Mouse (Mus musculus) macrophage (primary cell): Measurements from ENCODE around the gene Ifit2. TPM values are rescaled to one million over a fixed set of nuclear protein-coding genes. Genes with fewer than 3 reads are reported as not detected.

ENCODE experiments used
- H3K27ac ChIP-seq: fragments of 350-480 bp; formaldehyde crosslinking; 2 replicates; pipeline ENCODE4 v1.9.0; 2021
- H3K36me3 ChIP-seq: fragments of 350-480 bp; formaldehyde crosslinking; 2 replicates; pipeline ENCODE4 v1.9.0; 2021; ENCODE audit errors: inconsistent target
- H3K4me3 ChIP-seq: fragments of 350-480 bp; formaldehyde crosslinking; 2 replicates; pipeline ENCODE4 v1.9.0; 2021; ENCODE audit errors: inconsistent target
- H3K79me2 ChIP-seq: fragments of 350-480 bp; formaldehyde crosslinking; 2 replicates; pipeline ENCODE4 v1.9.0; 2021; ENCODE audit errors: inconsistent target
- WGBS: methylation state at CpG from one replicate; pipeline ENCODE4 v1.1.7; 2026; ENCODE audit warnings: inconsistent platforms; ENCODE audit not compliant: missing documents; 5-methylcytosine and 5-hydroxymethylcytosine counted together
- polyA plus RNA-seq: library from polyadenylated mRNA; stranded (reverse); fragments of 250-400 nt; gene quantifications from 3 replicates; pipeline ENCODE4 v1.2.4, GENCODE M21; 2018; ENCODE audit warnings: inconsistent platforms

Ifit2 gene
- polyA plus RNA-seq, 1 experiment from 2014 or later: 307 TPM

DNA sequence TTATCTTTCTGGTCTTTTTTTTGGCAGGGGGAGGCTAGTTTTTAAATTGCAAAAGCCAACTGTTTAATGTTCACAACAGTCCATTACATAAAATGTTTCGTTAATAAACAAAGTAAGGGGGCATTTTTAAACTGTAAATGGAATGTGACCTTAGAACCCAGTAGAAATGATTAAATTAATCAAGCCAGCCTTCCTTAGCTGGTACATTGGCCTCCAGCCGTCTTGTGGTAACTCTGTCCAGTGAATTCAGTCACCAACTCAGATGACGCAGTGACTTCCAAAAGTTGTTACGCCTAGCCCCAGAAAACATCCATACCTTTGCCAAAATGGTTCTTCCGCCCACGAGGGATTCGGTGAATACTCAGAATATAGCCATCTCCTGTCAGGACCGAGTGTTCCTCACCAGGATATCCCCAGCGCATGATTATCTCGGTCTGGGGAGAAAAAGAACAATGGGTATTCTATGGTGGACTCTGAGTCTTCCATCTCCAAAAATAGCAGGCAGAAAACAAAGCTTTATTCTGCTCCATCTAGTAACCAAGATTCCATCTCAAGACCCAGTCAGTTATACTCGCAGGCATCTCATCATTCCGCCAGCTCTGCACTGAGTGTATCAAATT is 27.3 kb upstream of the Ifit2 start:
- Histone ChIP-seq H3K36me3 (peaks cover 13% of the 10 kb centered on the region; the same call in 1 of the 2 replicates), H3K27ac (peak overlapping the region; percentile 100)
- 97% methylated on average over 12 of the region's 12 CpGs for WGBS

GRCm38 (mm10) chr19:34524646-34525045 is 25.8 kb upstream of the Ifit2 start:
- WGBS: 84% methylated on average over 9 of the region's 9 CpGs
- Histone ChIP-seq H3K27ac (peak overlapping the region; percentile 100), H3K4me3 (peak overlapping the region; percentile 94), H3K36me3 (peaks cover 4% of the 10 kb centered on the region; the same call in 1 of the 2 replicates), H3K79me2 (peaks cover 69% of the 10 kb centered on the region)

More for the DNA sequence above, 27.3 kb upstream of the Ifit2 start:
- H3K79me2 ChIP-seq: peaks cover 83% of the 10 kb centered on the region
- H3K4me3 ChIP-seq: no peak overlapping the region

- peaks cover 4% of the 10 kb centered on the region; the same call in 1 of the 2 replicates for H3K36me3 ChIP-seq
- 2% methylated on average over 11 of the region's 11 CpGs for WGBS
- H3K79me2 ChIP-seq: peaks cover 57% of the 10 kb centered on the region
- H3K27ac ChIP-seq: peak overlapping the region; percentile 100
- H3K4me3 ChIP-seq: peak overlapping the region; percentile 94
Observed at GRCm38 (mm10) chr19:34526321-34526923, 24.1 kb upstream of the Ifit2 start.

- H3K27ac ChIP-seq: peak within 1 kb of the TSS; percentile 100
- H3K4me3 ChIP-seq: peak within 1 kb of the TSS; percentile 94
- under 1% methylated on average over 28 of the region's 29 CpGs for WGBS
- H3K36me3 ChIP-seq: peaks cover 4% of the 10 kb centered on the region; the same call in 1 of the 2 replicates
- peaks cover 51% of the 10 kb centered on the region for H3K79me2 ChIP-seq
Observed at GRCm38 (mm10) chr19:34526941-34527682, 23.4 kb upstream of the Ifit2 start, which contains the start of gene Lipa. TSS of gene Lipa (minus strand) at chr19:34527474.

DNA sequence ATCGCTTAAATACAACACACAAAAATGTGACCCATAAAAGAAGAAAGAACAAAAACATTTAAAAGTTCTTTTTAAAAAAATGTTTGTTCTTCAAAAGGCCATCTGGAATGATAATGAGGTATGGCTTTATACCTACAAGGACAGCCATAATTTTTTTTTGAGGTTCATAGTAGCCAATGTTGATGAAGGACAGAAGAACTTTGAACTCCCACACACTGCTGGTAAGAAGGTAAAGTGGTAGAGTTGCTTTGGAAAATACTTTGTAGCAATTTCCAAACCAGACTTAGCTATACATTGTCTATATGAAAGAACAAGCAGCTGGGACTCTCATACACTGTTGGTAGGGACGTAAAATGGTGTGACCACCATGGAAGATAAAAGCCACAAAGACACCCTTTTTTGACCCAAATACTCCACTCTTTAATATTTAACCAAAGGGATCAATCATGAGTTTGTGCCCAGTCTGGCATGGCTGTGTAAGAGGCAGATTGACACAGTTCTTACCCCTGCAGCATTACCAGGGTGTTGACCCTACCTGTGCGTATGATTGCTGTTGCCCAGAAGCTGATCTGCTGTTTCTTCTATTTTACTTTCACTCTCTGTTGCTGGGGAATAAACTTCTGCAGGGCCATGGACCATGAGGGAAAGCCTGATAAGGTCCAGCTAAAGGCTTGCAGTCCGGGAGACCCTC is 18.3 kb upstream of the Ifit2 start:
- Histone ChIP-seq H3K79me2 (peaks cover 1% of the 10 kb centered on the region), H3K27ac (no peak overlapping the region), H3K36me3 (no peaks in the 10 kb centered on the region), H3K4me3 (no peak overlapping the region)
- WGBS: 96% methylated on average over 4 of the region's 4 CpGs

GRCm38 (mm10) chr19:34539422-34539821 is 11.1 kb upstream of the Ifit2 start:
- Histone ChIP-seq H3K4me3 (no peak overlapping the region), H3K27ac (no peak overlapping the region), H3K36me3 (no peaks in the 10 kb centered on the region), H3K79me2 (no peaks in the 10 kb centered on the region)
- 43% methylated on average over 1 of the region's 1 CpGs for WGBS

DNA sequence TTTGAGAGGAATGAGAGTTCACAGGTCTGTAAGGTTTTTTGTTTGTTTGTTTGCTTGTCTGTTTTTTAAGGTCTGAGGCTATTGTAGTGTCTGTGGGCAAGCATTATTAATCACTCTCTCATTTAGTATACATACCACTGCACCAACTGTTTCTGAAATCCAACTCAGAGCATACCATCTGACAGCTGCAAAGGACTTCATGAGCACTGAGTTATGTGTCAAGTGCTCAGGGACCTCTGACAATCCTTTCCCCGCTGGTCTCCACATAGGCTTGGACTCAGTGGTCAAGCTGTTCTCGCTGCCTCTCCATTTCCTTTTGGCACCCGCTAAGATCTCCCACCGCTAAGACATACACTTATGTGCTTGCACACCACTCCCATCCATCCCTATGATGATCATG is 4.3 kb upstream of the Ifit2 start:
- no peaks in the 10 kb centered on the region for H3K36me3 ChIP-seq
- no peak overlapping the region for H3K27ac ChIP-seq
- no peaks in the 10 kb centered on the region for H3K79me2 ChIP-seq
- H3K4me3 ChIP-seq: no peak overlapping the region
- WGBS: 92% methylated on average over 4 of the region's 4 CpGs

GRCm38 (mm10) chr19:34547976-34548375 is 2.5 kb upstream of the Ifit2 start:
- 23% methylated on average over 7 of the region's 7 CpGs for WGBS
- Histone ChIP-seq H3K79me2 (peaks cover 14% of the 10 kb centered on the region; the same call in 1 of the 2 replicates), H3K4me3 (no peak overlapping the region), H3K36me3 (no peaks in the 10 kb centered on the region), H3K27ac (no peak overlapping the region)

DNA sequence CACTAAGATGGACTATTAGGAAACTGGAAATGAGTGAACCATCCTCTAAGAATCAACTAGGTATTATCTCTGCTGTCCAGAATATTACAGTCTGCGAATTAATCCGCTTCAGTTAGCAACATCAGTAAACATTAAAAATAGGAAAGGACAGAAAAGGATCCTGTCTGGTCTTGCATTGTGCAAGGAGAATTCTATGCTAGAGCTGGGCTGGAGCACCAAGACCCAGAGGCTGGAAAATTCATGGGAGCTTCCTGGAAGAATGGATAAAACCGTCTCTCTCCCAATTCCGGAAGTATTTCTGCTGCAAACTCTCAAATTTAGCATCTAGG is 325 bp upstream of the Ifit2 start:
- Histone ChIP-seq H3K27ac (no peak overlapping the region), H3K4me3 (peak overlapping the region; percentile 65), H3K79me2 (peaks cover 26% of the 10 kb centered on the region; the same call in 1 of the 2 replicates), H3K36me3 (no peaks in the 10 kb centered on the region)
- WGBS: 23% methylated on average over 4 of the region's 4 CpGs

GRCm38 (mm10) chr19:34551981-34552380 is 1.5 kb downstream of the Ifit2 start:
- 59% methylated on average over 5 of the region's 5 CpGs for WGBS
- H3K27ac ChIP-seq: peak overlapping the region; percentile 9; the same call in 1 of the 2 replicates
- peaks cover 32% of the 10 kb centered on the region; the same call in 1 of the 2 replicates for H3K79me2 ChIP-seq
- no peaks in the 10 kb centered on the region for H3K36me3 ChIP-seq
- H3K4me3 ChIP-seq: no peak overlapping the region

GRCm38 (mm10) chr19:34553021-34553420 is 2.5 kb downstream of the Ifit2 start:
- Histone ChIP-seq H3K36me3 (no peaks in the 10 kb centered on the region), H3K79me2 (peaks cover 32% of the 10 kb centered on the region; the same call in 1 of the 2 replicates), H3K27ac (peak overlapping the region; percentile 66), H3K4me3 (no peak overlapping the region)
- WGBS: 42% methylated on average over 6 of the region's 6 CpGs

DNA sequence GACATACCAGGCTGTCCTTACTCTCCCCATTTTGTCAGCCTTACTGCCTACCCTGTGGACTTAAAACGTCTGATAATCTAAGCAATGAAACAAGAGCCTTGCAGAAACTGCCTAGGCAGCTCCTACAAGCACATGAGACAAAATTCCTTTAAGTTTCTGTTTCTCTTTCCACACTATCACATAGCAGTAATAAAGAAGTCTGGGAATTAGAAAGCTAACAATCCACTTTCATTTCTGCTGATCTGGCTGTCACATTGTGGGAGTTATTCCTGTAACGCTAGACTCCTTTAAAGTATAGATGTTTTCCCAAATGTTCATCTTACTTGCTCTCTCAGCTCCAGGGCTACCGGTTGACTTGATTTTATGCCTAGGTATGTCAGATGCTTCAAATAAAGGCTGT is 3.0 kb downstream of the Ifit2 start:
- Histone ChIP-seq H3K4me3 (no peak overlapping the region), H3K36me3 (no peaks in the 10 kb centered on the region), H3K79me2 (peaks cover 32% of the 10 kb centered on the region; the same call in 1 of the 2 replicates), H3K27ac (peak overlapping the region; percentile 66)
- 75% methylated on average over 3 of the region's 3 CpGs for WGBS

- Histone ChIP-seq H3K36me3 (no peaks in the 10 kb centered on the region), H3K27ac (peak overlapping the region; percentile 66), H3K4me3 (no peak overlapping the region), H3K79me2 (peaks cover 32% of the 10 kb centered on the region; the same call in 1 of the 2 replicates)
Observed at GRCm38 (mm10) chr19:34554061-34554460, 3.6 kb downstream of the Ifit2 start.

GRCm38 (mm10) chr19:34556621-34557020 is 6.1 kb downstream of the Ifit2 start:
- no peak overlapping the region for H3K4me3 ChIP-seq

More at GRCm38 (mm10) chr19:34556621-34557020, 6.1 kb downstream of the Ifit2 start:
- 78% methylated on average over 3 of the region's 3 CpGs for WGBS
- peaks cover 30% of the 10 kb centered on the region; the same call in 1 of the 2 replicates for H3K79me2 ChIP-seq
- no peaks in the 10 kb centered on the region for H3K36me3 ChIP-seq
- no peak overlapping the region for H3K27ac ChIP-seq
